Mouse (Mus musculus) G1E (cell line): ENCODE results near the gene Lrrc1.

Experiments used
- CTCF ChIP-seq: IDR thresholded peaks from 2 replicates; pipeline ENCODE4 v1.5.1; 2012; ENCODE audit warnings: low read depth, low read length, inconsistent platforms, mixed read lengths
- POLR2AphosphoS5 ChIP-seq: IDR thresholded peaks from 2 replicates; pipeline ENCODE4 v1.6.1; 2012; ENCODE audit warnings: low read depth, low read length, inconsistent platforms; ENCODE audit not compliant: insufficient replicate concordance

DNA sequence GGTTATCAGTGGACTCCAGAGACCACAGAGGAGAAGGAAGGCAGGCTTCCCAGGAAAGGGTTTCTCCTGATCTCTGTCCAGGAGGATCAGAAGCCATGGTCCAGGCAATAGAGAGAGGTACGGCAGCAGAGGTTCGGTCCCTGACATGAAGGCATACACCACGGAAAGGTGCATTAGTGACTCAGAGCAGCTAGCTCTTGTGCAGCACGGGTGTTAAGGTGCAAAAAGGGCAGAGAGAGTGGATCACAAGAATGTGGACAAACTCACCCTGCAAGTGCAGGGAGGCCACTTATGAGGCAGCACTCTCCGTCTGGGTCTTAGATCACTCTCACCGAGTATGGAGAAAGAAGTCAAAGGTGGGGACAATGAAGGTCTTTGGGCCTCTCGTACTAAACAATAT, 7.8 kb downstream of the Lrrc1 start:
- TF ChIP-seq POLR2AphosphoS5: no peak
- no peak for TF ChIP-seq CTCF
